Mouse (Mus musculus): ENCODE data around the gene 4930568D16Rik. TPM values are rescaled to one million over a fixed set of nuclear protein-coding genes. Genes with fewer than 3 reads are reported as not detected.

Gene 4930568D16Rik
- polyA plus RNA-seq (2015; fragmentation: Illumina TruSeq; extraction: RNeasy Lipid Tissue Mini Kit (QIAGEN cat#74804); ENCODE audit: low read depth, low replicate concordance) = not detected

DNA sequence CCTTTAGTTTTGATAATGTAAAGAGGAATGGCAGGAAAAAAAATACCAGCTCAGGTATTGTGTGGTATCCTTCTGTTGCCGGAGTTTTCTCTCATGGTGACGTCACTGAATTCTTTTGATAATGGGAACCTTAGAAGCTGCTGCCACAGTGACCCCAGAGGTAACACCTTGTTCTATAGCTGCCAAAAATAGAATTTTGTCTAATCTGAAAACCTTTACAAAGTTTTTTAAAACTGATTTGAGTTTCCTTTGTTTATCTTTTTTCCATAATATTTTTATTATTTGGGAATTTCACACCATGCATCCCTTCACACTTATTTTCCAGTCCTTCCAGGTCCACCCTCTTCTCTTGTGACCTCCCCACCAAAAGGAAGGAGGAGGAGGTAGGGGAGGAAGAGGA is at the start of gene 4930568D16Rik:
TSS of gene 4930568D16Rik (minus strand) at position 101 of the 400 bp plus-strand sequence.

GRCm38 (mm10) chr2:35397096-35397495 is 29.6 kb upstream of the 4930568D16Rik start, which contains the start of gene 4930402F06Rik:
TSS of gene 4930402F06Rik (minus strand) at chr2:35397175.

DNA sequence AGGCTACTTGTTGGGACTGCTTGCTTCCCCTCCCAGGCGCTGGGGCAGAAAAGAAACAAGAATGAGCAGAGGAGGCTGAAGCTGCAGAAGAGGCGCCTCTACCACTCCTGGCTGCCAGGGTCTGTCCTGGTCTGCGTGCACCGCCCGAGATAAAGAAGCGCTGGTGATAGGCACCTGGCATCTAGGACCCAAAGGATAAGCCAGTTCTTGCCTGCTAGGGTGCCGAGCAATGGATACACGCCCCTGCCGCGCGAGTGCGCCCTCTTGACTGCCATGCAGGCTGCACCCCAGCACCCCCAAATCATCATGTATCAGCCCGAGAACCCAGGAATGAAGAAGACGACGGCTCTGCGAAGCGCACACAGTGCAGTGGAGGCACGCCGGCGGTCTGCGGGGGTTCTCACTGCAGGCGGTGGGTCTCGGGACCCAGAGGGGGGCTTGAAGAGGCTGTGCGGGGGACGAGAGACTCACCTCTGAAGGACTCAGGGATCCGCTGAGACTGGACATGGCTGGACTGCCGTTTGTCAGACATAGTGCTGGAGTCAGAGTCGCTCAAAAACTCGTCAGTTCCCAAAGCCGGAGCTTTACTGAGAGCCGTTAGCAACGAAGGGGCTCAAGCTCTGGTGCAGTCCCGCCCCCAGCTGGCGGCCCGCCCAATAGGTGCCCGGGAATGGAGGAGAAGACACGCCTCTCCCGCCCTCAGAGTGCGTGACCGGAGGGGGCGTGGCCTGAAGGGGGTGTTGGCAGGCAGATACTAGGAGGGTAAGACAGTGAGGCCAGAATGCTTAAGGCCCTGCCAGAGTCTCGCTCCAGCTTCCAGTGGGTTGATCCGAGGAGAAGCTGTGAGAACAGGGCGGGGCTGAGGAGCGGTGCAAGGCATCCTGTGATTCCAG is 30.9 kb downstream of the 4930568D16Rik start, which contains the start of gene Stom:
TSS of gene Stom (minus strand) at position 589 of the 893 bp plus-strand sequence.

Other genes starting within 250 kb of the 4930568D16Rik start
- 231 TPM for gene Rab14, start 166.6 kb downstream of the 4930568D16Rik start, polyA plus RNA-seq (2015; fragmentation: Illumina TruSeq; extraction: RNeasy Lipid Tissue Mini Kit (QIAGEN cat#74804); ENCODE audit: low read depth, low replicate concordance)
- gene Gsn, start 111.3 kb downstream of the 4930568D16Rik start, polyA plus RNA-seq (2015; fragmentation: Illumina TruSeq; extraction: RNeasy Lipid Tissue Mini Kit (QIAGEN cat#74804); ENCODE audit: low read depth, low replicate concordance) = 66.5 TPM
- 10.7 TPM for gene Stom, start 30.8 kb downstream of the 4930568D16Rik start, polyA plus RNA-seq (2015; fragmentation: Illumina TruSeq; extraction: RNeasy Lipid Tissue Mini Kit (QIAGEN cat#74804); ENCODE audit: low read depth, low replicate concordance)
- gene 4930402F06Rik, start 29.4 kb upstream of the 4930568D16Rik start, polyA plus RNA-seq (2015; fragmentation: Illumina TruSeq; extraction: RNeasy Lipid Tissue Mini Kit (QIAGEN cat#74804); ENCODE audit: low read depth, low replicate concordance) = not detected
- gene Ggta1, start 95.5 kb upstream of the 4930568D16Rik start, polyA plus RNA-seq (2015; fragmentation: Illumina TruSeq; extraction: RNeasy Lipid Tissue Mini Kit (QIAGEN cat#74804); ENCODE audit: low read depth, low replicate concordance) = 3.6 TPM
- 56.9 TPM for gene Dab2ip, start 190.5 kb upstream of the 4930568D16Rik start, polyA plus RNA-seq (2015; fragmentation: Illumina TruSeq; extraction: RNeasy Lipid Tissue Mini Kit (QIAGEN cat#74804); ENCODE audit: low read depth, low replicate concordance)

Measured in brain, adult 10 weeks (tissue).